Mouse (Mus musculus) forebrain, embryonic 16.5 days (tissue): ENCODE results near the gene Gpbar1. TPM values are rescaled to one million over a fixed set of nuclear protein-coding genes. Genes with fewer than 3 reads are reported as not detected.
A peak's percentile ranks its signal among the peaks of the same experiment; 100 is the strongest.

Source experiments
- ATAC-seq: fragments of 200-750 bp; cut with Nextera tagmentation; 2 replicates; pipeline ENCODE4 v1.8.0; 2017; ENCODE audit warnings: mild to moderate bottlenecking, moderate library complexity
- H3K27ac ChIP-seq: fragments of 300-500 bp; sonication (generic); 2 replicates; pipeline ENCODE4 v1.5.1; 2014; ENCODE audit warnings: low read length, control low read depth
- H3K27me3 ChIP-seq: fragments of 300-500 bp; sonication (generic); replicated peaks from 2 replicates; pipeline ENCODE4 v1.6.1; 2014; ENCODE audit warnings: low read length; ENCODE audit not compliant: control insufficient read depth, insufficient read depth
- H3K36me3 ChIP-seq: fragments of 300-500 bp; sonication (generic); 2 replicates; pipeline ENCODE4 v1.6.1; 2014; ENCODE audit not compliant: control insufficient read depth, insufficient read depth
- H3K4me1 ChIP-seq: fragments of 300-500 bp; sonication (generic); replicated peaks from 2 replicates; pipeline ENCODE4 v1.6.1; 2014; ENCODE audit warnings: low read length; ENCODE audit not compliant: control insufficient read depth, insufficient read depth
- H3K4me2 ChIP-seq: fragments of 300-500 bp; sonication (generic); 2 replicates; pipeline ENCODE4 v1.6.1; 2014; ENCODE audit warnings: mild to moderate bottlenecking, low read length, control low read depth
- H3K4me3 ChIP-seq: fragments of 300-500 bp; sonication (generic); replicated peaks from 2 replicates; pipeline ENCODE4 v1.5.1; 2014; ENCODE audit warnings: mild to moderate bottlenecking, low read length, control low read depth
- H3K9ac ChIP-seq: fragments of 300-500 bp; sonication (generic); replicated peaks from 2 replicates; pipeline ENCODE4 v1.6.1; 2014; ENCODE audit warnings: low read depth, low read length, control low read depth
- H3K9me3 ChIP-seq: fragments of 300-500 bp; sonication (generic); 2 replicates; pipeline ENCODE4 v1.6.1; 2016; ENCODE audit warnings: low read length; ENCODE audit not compliant: control insufficient read depth
- WGBS: fragments of 180-500 bp; shearing (Covaris S2); extraction: QIAGEN DNeasy Blood & Tissue Kit; methylation state at CpG from one replicate; pipeline ENCODE4 v1.1.7; 2014; 5-methylcytosine and 5-hydroxymethylcytosine counted together
- polyA plus RNA-seq: library from polyadenylated mRNA; unstranded; fragments of >200 nt; fragmentation: Nextera tagmentation; extraction: Ambion mirVana; gene quantifications from 2 replicates; pipeline ENCODE4 v1.2.1, GENCODE M21; 2015

Gene Gpbar1
- polyA plus RNA-seq, 1 experiment from 2014 or later: 0.20 TPM

- Histone ChIP-seq H3K27ac (no peak overlapping the region), H3K27me3 (0 out of 2 replicates have a peak, but pooled peaks cover 2% of the 10 kb centered on the region), H3K36me3 (no peaks in the 10 kb centered on the region), H3K4me2 (no peak overlapping the region), H3K9ac (no peak overlapping the region), H3K4me1 (peaks cover 14% of the 10 kb centered on the region), H3K4me3 (no peak overlapping the region), H3K9me3 (no peaks in the 10 kb centered on the region)
- ATAC-seq: no peak
- WGBS: 88% methylated on average over 5 of the region's 5 CpGs
These were observed 19.9 kb downstream of the Gpbar1 start for GRCm38 (mm10) chr1:74298157-74298750.

GRCm38 (mm10) chr1:74298996-74299395 is 20.6 kb downstream of the Gpbar1 start:
- H3K27me3 ChIP-seq: peaks cover 3% of the 10 kb centered on the region; the same call in 1 of the 2 replicates
- ATAC-seq: no peak
- 68% methylated on average over 5 of the region's 5 CpGs for WGBS
- H3K36me3 ChIP-seq: no peaks in the 10 kb centered on the region
- no peak overlapping the region for H3K27ac ChIP-seq
- H3K4me2 ChIP-seq: no peak overlapping the region
- H3K4me3 ChIP-seq: no peak overlapping the region
- peaks cover 21% of the 10 kb centered on the region for H3K4me1 ChIP-seq
- no peak overlapping the region for H3K9ac ChIP-seq
- H3K9me3 ChIP-seq: no peaks in the 10 kb centered on the region

GRCm38 (mm10) chr1:74300347-74301110 is 22.2 kb downstream of the Gpbar1 start:
- H3K27me3 ChIP-seq: peaks cover 7% of the 10 kb centered on the region; the same call in 1 of the 2 replicates
- H3K4me2 ChIP-seq: no peak overlapping the region
- 82% methylated on average over 6 of the region's 6 CpGs for WGBS
- H3K4me3 ChIP-seq: no peak overlapping the region
- peaks cover 18% of the 10 kb centered on the region for H3K4me1 ChIP-seq
- H3K36me3 ChIP-seq: no peaks in the 10 kb centered on the region
- no peaks in the 10 kb centered on the region for H3K9me3 ChIP-seq
- H3K27ac ChIP-seq: no peak overlapping the region
- ATAC-seq: no peak
- no peak overlapping the region for H3K9ac ChIP-seq

- peaks cover 7% of the 10 kb centered on the region; the same call in 1 of the 2 replicates for H3K27me3 ChIP-seq
- no peaks in the 10 kb centered on the region for H3K36me3 ChIP-seq
- no peak overlapping the region for H3K4me3 ChIP-seq
- H3K9me3 ChIP-seq: no peaks in the 10 kb centered on the region
- H3K4me2 ChIP-seq: no peak overlapping the region
- H3K27ac ChIP-seq: no peak overlapping the region
- no peak for ATAC-seq
- WGBS: 95% methylated on average over 7 of the region's 7 CpGs
- peaks cover 9% of the 10 kb centered on the region for H3K4me1 ChIP-seq
- H3K9ac ChIP-seq: no peak overlapping the region
These were observed 23.9 kb downstream of the Gpbar1 start for GRCm38 (mm10) chr1:74302229-74302628.

GRCm38 (mm10) chr1:74302835-74303234 is 24.5 kb downstream of the Gpbar1 start:
- H3K4me1 ChIP-seq: peaks cover 9% of the 10 kb centered on the region
- no peak overlapping the region for H3K4me3 ChIP-seq
- WGBS: 83% methylated on average over 2 of the region's 2 CpGs
- no peaks in the 10 kb centered on the region for H3K36me3 ChIP-seq
- no peak overlapping the region for H3K27ac ChIP-seq
- H3K9me3 ChIP-seq: no peaks in the 10 kb centered on the region
- no peak for ATAC-seq
- no peak overlapping the region for H3K4me2 ChIP-seq
- no peak overlapping the region for H3K9ac ChIP-seq
- peaks cover 7% of the 10 kb centered on the region; the same call in 1 of the 2 replicates for H3K27me3 ChIP-seq

GRCm38 (mm10) chr1:74303509-74304338 is 25.4 kb downstream of the Gpbar1 start:
- H3K36me3 ChIP-seq: no peaks in the 10 kb centered on the region
- peaks cover 7% of the 10 kb centered on the region; the same call in 1 of the 2 replicates for H3K27me3 ChIP-seq
- peak overlapping the region; percentile 72 for H3K4me2 ChIP-seq
- ATAC-seq: peak; percentile 74
- peak overlapping the region; percentile 49 for H3K4me3 ChIP-seq
- H3K9ac ChIP-seq: peak overlapping the region; percentile 55
- peaks cover 9% of the 10 kb centered on the region for H3K4me1 ChIP-seq
- H3K9me3 ChIP-seq: no peaks in the 10 kb centered on the region
- WGBS: 1% methylated on average over 55 of the region's 56 CpGs
- no peak overlapping the region for H3K27ac ChIP-seq

- H3K27me3 ChIP-seq: peaks cover 7% of the 10 kb centered on the region; the same call in 1 of the 2 replicates
- peaks cover 9% of the 10 kb centered on the region for H3K4me1 ChIP-seq
- peak overlapping the region; percentile 72 for H3K4me2 ChIP-seq
- ATAC-seq: no peak
- peak overlapping the region; percentile 55 for H3K9ac ChIP-seq
- H3K4me3 ChIP-seq: peak overlapping the region; percentile 49
- H3K36me3 ChIP-seq: no peaks in the 10 kb centered on the region
- no peak overlapping the region for H3K27ac ChIP-seq
- WGBS: 13% methylated on average over 12 of the region's 12 CpGs
- H3K9me3 ChIP-seq: no peaks in the 10 kb centered on the region
These were observed 26.0 kb downstream of the Gpbar1 start for GRCm38 (mm10) chr1:74304339-74304790.

GRCm38 (mm10) chr1:74304946-74305345 is 26.6 kb downstream of the Gpbar1 start:
- H3K4me1 ChIP-seq: peaks cover 9% of the 10 kb centered on the region

GRCm38 (mm10) chr1:74305522-74305921 is 27.2 kb downstream of the Gpbar1 start, which contains the start of gene Tmbim1:
TSS of gene Tmbim1 (minus strand) at chr1:74305622.
- H3K4me1 ChIP-seq: peaks cover 9% of the 10 kb centered on the region
- H3K9me3 ChIP-seq: no peaks in the 10 kb centered on the region
- H3K4me3 ChIP-seq: no peak within 1 kb of the TSS
- H3K27ac ChIP-seq: no peak within 1 kb of the TSS
- WGBS: 75% methylated on average over 2 of the region's 2 CpGs
- no peaks in the 10 kb centered on the region for H3K36me3 ChIP-seq
- no peak within 1 kb of the TSS for H3K9ac ChIP-seq
- H3K4me2 ChIP-seq: peak within 1 kb of the TSS; percentile 72; the same call in 1 of the 2 replicates
- peaks cover 7% of the 10 kb centered on the region; the same call in 1 of the 2 replicates for H3K27me3 ChIP-seq
- ATAC-seq: no peak

More at GRCm38 (mm10) chr1:74304946-74305345, 26.6 kb downstream of the Gpbar1 start:
- 73% methylated on average over 4 of the region's 4 CpGs for WGBS
- Histone ChIP-seq H3K9ac (no peak overlapping the region), H3K27ac (no peak overlapping the region), H3K9me3 (no peaks in the 10 kb centered on the region), H3K36me3 (no peaks in the 10 kb centered on the region), H3K4me2 (no peak overlapping the region), H3K27me3 (peaks cover 7% of the 10 kb centered on the region; the same call in 1 of the 2 replicates), H3K4me3 (no peak overlapping the region)
- no peak for ATAC-seq
